ENCODE assay signal across 12 mouse cellular contexts in the genomic region with DNA sequence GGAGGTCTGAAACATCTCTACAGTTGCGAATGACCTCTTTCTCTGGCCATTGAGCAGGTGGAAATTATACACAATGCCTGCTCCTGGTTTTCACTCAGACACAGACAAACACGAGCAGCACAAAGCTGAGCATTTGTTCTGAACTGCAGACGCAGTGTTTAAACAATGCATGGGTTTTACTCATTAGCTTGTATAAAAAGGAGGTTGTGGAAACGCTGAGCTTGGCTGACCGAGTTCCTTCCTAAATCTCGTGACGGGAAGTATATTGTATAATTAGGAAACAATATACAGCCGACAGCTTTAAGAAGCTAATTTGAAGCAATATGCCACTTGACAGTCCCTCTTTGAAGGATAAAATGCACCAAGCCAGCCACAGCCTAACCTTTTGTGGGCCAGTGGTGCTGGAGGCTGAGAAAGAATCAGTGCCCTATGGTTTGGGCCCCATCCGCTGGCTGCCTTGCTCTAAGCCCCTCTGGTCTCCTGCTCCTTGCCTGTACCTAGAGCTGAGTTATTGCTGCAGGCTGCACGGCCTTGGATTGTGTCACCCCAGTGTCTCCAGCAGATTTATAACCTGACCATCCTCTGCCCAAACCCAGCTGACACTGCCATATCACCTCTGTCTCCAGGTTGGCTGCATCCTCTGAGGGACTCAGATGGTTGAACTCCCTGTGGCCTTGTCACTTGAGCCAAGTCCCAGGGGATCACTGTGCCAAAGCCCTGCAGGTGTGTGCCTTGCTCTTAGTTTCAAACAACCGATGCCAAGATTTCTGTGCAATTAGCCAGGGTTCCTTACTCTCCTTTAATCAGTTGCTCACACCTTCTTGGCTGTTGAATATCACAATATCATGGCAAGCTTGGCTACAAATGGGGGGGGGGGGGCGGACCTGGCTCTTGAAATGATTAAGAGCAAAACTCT. TPM values are rescaled to one million over a fixed set of nuclear protein-coding genes. Genes with fewer than 3 reads are reported as not detected.
A peak's percentile ranks its signal among the peaks of the same experiment; 100 is the strongest.
DNase-seq lines count a peak whose midpoint lies in the region; ATAC-seq and TF ChIP-seq lines count a peak whose summit lies in the region.
"Had no signal": no experiment of that assay in that cellular context is flagged by ENCODE, and none has a peak within 500 bp of the region (broad histone marks: within the 10 kb centered on the region; RNA-seq: fewer than 3 reads in every experiment).

No protein-coding gene starts in this region.

- peaks cover 50% of the 10 kb centered on the region for H3K4me1 ChIP-seq in embryonic facial prominence, embryonic 14.5 days (ENCODE audit: control insufficient read depth, insufficient read depth, low read length)
- peaks cover 26% of the 10 kb centered on the region for H3K4me1 ChIP-seq in hindbrain, embryonic 15.5 days (replicated peaks)
- peaks cover 29% of the 10 kb centered on the region for H3K4me1 ChIP-seq in midbrain, embryonic 15.5 days
- H3K4me1 ChIP-seq in liver, postnatal 0 days (ENCODE audit: insufficient read depth) = no peaks in the 10 kb centered on the region

- H3K4me3 ChIP-seq in embryonic facial prominence, embryonic 14.5 days (ENCODE audit: low read depth, low read length) = no peak overlapping the region
- no peak overlapping the region for H3K4me3 ChIP-seq in hindbrain, embryonic 15.5 days
- no peak overlapping the region for H3K4me3 ChIP-seq in midbrain, embryonic 15.5 days
- H3K4me3 ChIP-seq in liver, postnatal 0 days (ENCODE audit: low read depth, low read length) = no peak overlapping the region
- H3K4me3 ChIP-seq: heart, embryonic 13.5 days; megakaryocyte, embryonic 14.5 days had no signal

- H3K36me3 ChIP-seq in embryonic facial prominence, embryonic 14.5 days (ENCODE audit: control insufficient read depth, insufficient read depth, low read length) = no peaks in the 10 kb centered on the region
- H3K36me3 ChIP-seq in hindbrain, embryonic 15.5 days = no peaks in the 10 kb centered on the region
- no peaks in the 10 kb centered on the region for H3K36me3 ChIP-seq in midbrain, embryonic 15.5 days (replicated peaks)
- H3K36me3 ChIP-seq in liver, postnatal 0 days (replicated peaks; ENCODE audit: insufficient read depth, low read length) = no peaks in the 10 kb centered on the region
- H3K36me3 ChIP-seq: heart, embryonic 13.5 days had no signal

- DNase-seq in embryo, embryonic 11 days = peak; percentile 39
- DNase-seq in embryonic facial prominence, embryonic 14.5 days (ENCODE audit: low spot score) = peak; percentile 65
- no peak for DNase-seq in liver, postnatal 0 days
- DNase-seq in MN1 (ENCODE audit: low spot score) = no peak
- DNase-seq in testis, postnatal 14 days (ENCODE audit: low spot score) = no peak
- DNase-seq: cerebellum, adult 18-20 months; thymus, postnatal 36 days had no signal

- H3K27ac ChIP-seq in embryonic facial prominence, embryonic 14.5 days (replicated peaks; ENCODE audit: low read depth, low read length) = peak overlapping the region; percentile 77
- peak overlapping the region; percentile 50; the same call in 1 of the 2 replicates for H3K27ac ChIP-seq in hindbrain, embryonic 15.5 days (replicated peaks)
- H3K27ac ChIP-seq in midbrain, embryonic 15.5 days = peak overlapping the region; percentile 47
- no peak overlapping the region for H3K27ac ChIP-seq in liver, postnatal 0 days (ENCODE audit: low read depth)
- H3K27ac ChIP-seq: heart, embryonic 13.5 days had no signal

- TF ChIP-seq CTCF in liver, postnatal 0 days (IDR thresholded peaks at IDR 0.05; ENCODE audit: low read depth) = no peak

- H3K27me3 ChIP-seq in embryonic facial prominence, embryonic 14.5 days (replicated peaks; ENCODE audit: control insufficient read depth, insufficient read depth, low read length) = no peaks in the 10 kb centered on the region
- no peaks in the 10 kb centered on the region for H3K27me3 ChIP-seq in hindbrain, embryonic 15.5 days
- H3K27me3 ChIP-seq in midbrain, embryonic 15.5 days (replicated peaks) = peaks cover 4% of the 10 kb centered on the region; the same call in 1 of the 2 replicates
- no peaks in the 10 kb centered on the region for H3K27me3 ChIP-seq in liver, postnatal 0 days (ENCODE audit: insufficient read depth, low read length)
- H3K27me3 ChIP-seq: heart, embryonic 13.5 days had no signal

- peak; percentile 30; the same call in 1 of the 2 replicates for ATAC-seq in embryonic facial prominence, embryonic 14.5 days (ENCODE audit: low read depth)
- 0 out of 2 replicates have a peak, but pooled peaks have one; percentile 16 for ATAC-seq in hindbrain, embryonic 15.5 days (ENCODE audit: low FRiP score, low read depth)
- ATAC-seq in midbrain, embryonic 15.5 days (replicated peaks) = no peak
- no peak for ATAC-seq in liver, postnatal 0 days
- ATAC-seq: intestine, embryonic 16.5 days had no signal

- TF ChIP-seq EP300 in liver, postnatal 0 days (IDR thresholded peaks at IDR 0.05; ENCODE audit: low read depth) = no peak

- WGBS in embryonic facial prominence, embryonic 14.5 days = 26% methylated on average over 12 of the region's 12 CpGs
- WGBS in hindbrain, embryonic 15.5 days = 24% methylated on average over 12 of the region's 12 CpGs
- WGBS in midbrain, embryonic 15.5 days = 14% methylated on average over 12 of the region's 12 CpGs
- 43% methylated on average over 12 of the region's 12 CpGs for WGBS in liver, postnatal 0 days (ENCODE audit: insufficient replicate concordance)

- H3K4me2 ChIP-seq in embryonic facial prominence, embryonic 14.5 days (ENCODE audit: low read depth, low read length) = peak overlapping the region; percentile 36
- H3K4me2 ChIP-seq in hindbrain, embryonic 15.5 days = no peak overlapping the region
- H3K4me2 ChIP-seq in midbrain, embryonic 15.5 days = no peak overlapping the region
- no peak overlapping the region for H3K4me2 ChIP-seq in liver, postnatal 0 days (ENCODE audit: low read depth, low read length)
- H3K4me2 ChIP-seq: heart, embryonic 13.5 days had no signal

- no peaks in the 10 kb centered on the region for H3K9me3 ChIP-seq in embryonic facial prominence, embryonic 14.5 days (ENCODE audit: control insufficient read depth, low read length)
- no peaks in the 10 kb centered on the region for H3K9me3 ChIP-seq in hindbrain, embryonic 15.5 days
- no peaks in the 10 kb centered on the region for H3K9me3 ChIP-seq in midbrain, embryonic 15.5 days
- H3K9me3 ChIP-seq in liver, postnatal 0 days (ENCODE audit: low read length) = no peaks in the 10 kb centered on the region
- H3K9me3 ChIP-seq: heart, embryonic 13.5 days; megakaryocyte, embryonic 14.5 days had no signal

- H3K9ac ChIP-seq in embryonic facial prominence, embryonic 14.5 days (ENCODE audit: low read depth, low read length) = peak overlapping the region; percentile 46; the same call in 1 of the 2 replicates
- no peak overlapping the region for H3K9ac ChIP-seq in hindbrain, embryonic 15.5 days
- peak overlapping the region; percentile 12; the same call in 1 of the 2 replicates for H3K9ac ChIP-seq in midbrain, embryonic 15.5 days
- H3K9ac ChIP-seq in liver, postnatal 0 days (replicated peaks) = no peak overlapping the region
- H3K9ac ChIP-seq: heart, embryonic 13.5 days had no signal

RNA-seq across cellular contexts. Expression of a gene that starts 42.4 kb away (rescaled TPM):
- polyA plus RNA-seq in embryonic facial prominence, embryonic 14.5 days (2014; fragmentation: Nextera tagmentation; extraction: Ambion mirVana) = 46.4 and 50.9 TPM in 2 replicates
- polyA plus RNA-seq in hindbrain, embryonic 15.5 days (2015; fragmentation: Nextera tagmentation; extraction: Ambion mirVana) = 1.9 and 2.5 TPM in 2 replicates
- polyA plus RNA-seq in midbrain, embryonic 15.5 days (2015; fragmentation: Nextera tagmentation; extraction: Ambion mirVana) = 2.1 and 2.4 TPM in 2 replicates
- polyA plus RNA-seq in liver, postnatal 0 days (2015; fragmentation: Nextera tagmentation; extraction: Ambion mirVana) = 0.11 and 0.13 TPM in 2 replicates

Comparison
In these comparisons a context has a peak if more than half of its experiments do, and no peak if none do; other contexts are left out.
1. DNase-seq: peak in embryo, embryonic 11 days (single experiment) and embryonic facial prominence, embryonic 14.5 days (single experiment); none in liver, postnatal 0 days (single experiment), MN1 (single experiment) and testis, postnatal 14 days (single experiment).
2. ATAC-seq: peak in embryonic facial prominence, embryonic 14.5 days (single experiment) and hindbrain, embryonic 15.5 days (single experiment); none in midbrain, embryonic 15.5 days (single experiment) and liver, postnatal 0 days (single experiment).
3. H3K9ac ChIP-seq: peak in embryonic facial prominence, embryonic 14.5 days (single experiment) and midbrain, embryonic 15.5 days (single experiment); none in hindbrain, embryonic 15.5 days (single experiment) and liver, postnatal 0 days (single experiment).
4. RNA of a gene that starts 42.4 kb away (polyA plus RNA-seq): 46.4 to 50.9 TPM in embryonic facial prominence, embryonic 14.5 days; 2.1 to 2.4 TPM in midbrain, embryonic 15.5 days, 1.9 to 2.5 TPM in hindbrain, embryonic 15.5 days and 0.11 to 0.13 TPM in liver, postnatal 0 days; every median in the first group is over 10 times any median in the second.